14 mouse cellular contexts compared by ENCODE assay signal in genomic region chr9:106290636-106291122, GRCm38 (mm10). TPM values are rescaled to one million over a fixed set of nuclear protein-coding genes. Genes with fewer than 3 reads are reported as not detected.
A peak's percentile ranks its signal among the peaks of the same experiment; 100 is the strongest.
DNase-seq lines count a peak whose midpoint lies in the region; ATAC-seq and TF ChIP-seq lines count a peak whose summit lies in the region.
"Had no signal": no experiment of that assay in that cellular context is flagged by ENCODE, and none has a peak within 500 bp of the region (broad histone marks: within the 10 kb centered on the region; RNA-seq: fewer than 3 reads in every experiment).

No protein-coding gene starts in this region.

- peak; percentile 62 for ATAC-seq in frontal cortex, adult (ENCODE audit: low TSS enrichment)
- ATAC-seq: forebrain, embryonic 14.5 days; intestine, postnatal 0 days had no signal

- DNase-seq in layer of hippocampus, adult 2 months (ENCODE audit: low spot score in 2 of 2) = peak; percentile 75 to 85
- DNase-seq in left cerebral cortex, postnatal 36 days (ENCODE audit: low spot score in 2 of 2) = peak; percentile 84 to 87
- peak; percentile 80 to 86 for DNase-seq in right cerebral cortex, adult 2 months (ENCODE audit: low spot score in 2 of 2)
- no peak for DNase-seq in adrenal gland, postnatal 4 days (ENCODE audit: low spot score in 2 of 2)
- DNase-seq in urinary bladder, postnatal 36 days (ENCODE audit: low spot score in 2 of 2) = no peak
- no peak for DNase-seq in adrenal gland, adult 8-10 months
- DNase-seq: adrenal gland, postnatal 25 days; cerebellum, adult 11-12 months; heart, adult 18-20 months; thymus, adult 18-20 months had no signal

- intact Hi-C loops in left cerebral cortex, postnatal 36 days (cut with DNase I) = no loop called here

- TF ChIP-seq CTCF in layer of hippocampus, adult 2 months (conservative IDR thresholded peaks at IDR 0.05) = no peak

- H3K27ac ChIP-seq in layer of hippocampus, adult 2 months = peak overlapping the region; percentile 94
- H3K27ac ChIP-seq: embryonic facial prominence, embryonic 12.5 days had no signal

- H3K4me3 ChIP-seq in layer of hippocampus, adult 2 months = peak overlapping the region; percentile 9
- H3K4me3 ChIP-seq: embryonic facial prominence, embryonic 12.5 days had no signal

RNA-seq across cellular contexts. Expression of gene Poc1a, which starts 9.8 kb away (rescaled TPM):
- 10 to 100 TPM in 1 of 2 experiments, 1 to 10 TPM in 1; 8.6 to 14.5 TPM for total RNA-seq in layer of hippocampus, adult 2 months (2021)
- total RNA-seq in left cerebral cortex, postnatal 36 days (2021) = 10 to 100 TPM; 22.0 to 26.4 TPM
- 10 to 100 TPM; 11.3 to 11.6 TPM for total RNA-seq in adrenal gland, postnatal 4 days (2021)
- 1 to 10 TPM; 3.9 to 6.5 (median 5.5) TPM for total RNA-seq in adrenal gland, adult 8-10 months (2022)

RNA-seq across cellular contexts. Expression of gene Alas1, which starts 42.2 kb away (rescaled TPM):
- total RNA-seq in layer of hippocampus, adult 2 months (2021) = 100 to 1,000 TPM; 149 to 154 TPM
- total RNA-seq in left cerebral cortex, postnatal 36 days (2021) = 100 to 1,000 TPM; 138 TPM
- 100 to 1,000 TPM; 676 to 715 TPM for total RNA-seq in adrenal gland, postnatal 4 days (2021)
- 1,000 to 10,000 TPM in 3 of 4 experiments, 100 to 1,000 TPM in 1; 739 to 2,154 (median 1,752) TPM for total RNA-seq in adrenal gland, adult 8-10 months (2022)

Comparison
In these comparisons a context has a peak if more than half of its experiments do, and no peak if none do; other contexts are left out.
1. DNase-seq: peak in layer of hippocampus, adult 2 months (2 of 2), left cerebral cortex, postnatal 36 days (2 of 2) and right cerebral cortex, adult 2 months (2 of 2); none in adrenal gland, postnatal 4 days (0 of 2), urinary bladder, postnatal 36 days (0 of 2) and adrenal gland, adult 8-10 months (single experiment).
2. RNA of gene Alas1, which starts 42.2 kb away (total RNA-seq): 739 to 2,154 TPM in adrenal gland, adult 8-10 months and 676 to 715 TPM in adrenal gland, postnatal 4 days; 149 to 154 TPM in layer of hippocampus, adult 2 months and 138 TPM in left cerebral cortex, postnatal 36 days; every median in the first group is over 4 times any median in the second.